In the genomic region with DNA sequence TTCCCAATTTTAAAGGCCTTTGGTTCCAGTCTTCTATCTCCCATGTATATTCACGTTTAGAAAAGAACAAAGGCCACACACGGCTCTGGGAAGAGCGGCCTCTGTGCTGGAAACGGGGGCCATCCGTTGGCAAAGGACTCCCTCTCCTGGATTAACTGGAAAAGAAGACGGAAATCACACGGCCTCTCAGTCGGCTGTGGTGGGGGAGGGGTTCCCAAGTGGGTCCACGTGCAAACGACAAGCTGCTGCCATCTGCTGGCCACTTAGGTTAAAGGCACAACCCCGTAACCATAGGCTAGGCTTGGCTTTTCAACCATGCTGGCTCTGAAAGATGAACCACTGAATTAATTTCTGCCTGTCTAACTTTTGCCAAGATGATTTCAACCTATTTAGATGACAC, we compare ENCODE assay signal across 8 mouse cellular contexts.
DNase-seq lines count a peak whose midpoint lies in the region; ATAC-seq and TF ChIP-seq lines count a peak whose summit lies in the region.

No protein-coding gene starts in this region.

- ATAC-seq in activated CD4-positive, CD25-positive, alpha-beta regulatory T cell, adult 4 months = peak; percentile 93

- TF ChIP-seq CTCF in cortical plate, adult 2 months (IDR thresholded peaks at IDR 0.05; ENCODE audit: extremely low read depth, insufficient read depth, low read length) = peak; percentile 95

- intact Hi-C loops in gastrocnemius, postnatal 14 days (cut with DNase I; ENCODE audit: low total_unique reads) = loop anchor here (2.0 to 10.0 kb wide), 2 partner anchors 265 to 653 kb away; no protein-coding TSS in a partner anchor

- H3K9me3 ChIP-seq in megakaryocyte, embryonic 14.5 days = no peaks in the 10 kb centered on the region

- H3K27ac ChIP-seq in cortical plate, adult 2 months (ENCODE audit: insufficient read depth, low read length) = no peak overlapping the region

- TF ChIP-seq POLR2A in cortical plate, adult 2 months (IDR thresholded peaks at IDR 0.05; ENCODE audit: extremely low read depth, insufficient read depth, low read length) = no peak

- H3K4me1 ChIP-seq in cortical plate, adult 2 months (ENCODE audit: control insufficient read depth, insufficient read depth, low read length) = no peaks in the 10 kb centered on the region
- peaks cover 32% of the 10 kb centered on the region for H3K4me1 ChIP-seq in megakaryocyte, embryonic 14.5 days

- peak; percentile 91 for DNase-seq in gastrocnemius, postnatal 14 days
- DNase-seq in induced T-regulatory cell, adult 2 months (ENCODE audit: low read depth) = peak; percentile 88
- DNase-seq in left cerebral cortex, adult 8-10 months (ENCODE audit: low spot score in 2 of 2) = peak; percentile 84 to 89
- peak; percentile 96 to 98 for DNase-seq in right cerebral cortex, adult 2 months (ENCODE audit: low spot score in 2 of 2)
- peak; percentile 77 for DNase-seq in urinary bladder, postnatal 10 days (ENCODE audit: low spot score)

- H3K27me3 ChIP-seq in megakaryocyte, embryonic 14.5 days (replicated peaks) = no peaks in the 10 kb centered on the region

- no peak overlapping the region for H3K4me3 ChIP-seq in cortical plate, adult 2 months (ENCODE audit: insufficient read depth, low read length)
- peak overlapping the region; percentile 59 for H3K4me3 ChIP-seq in megakaryocyte, embryonic 14.5 days (replicated peaks)

- peaks cover 68% of the 10 kb centered on the region for H3K36me3 ChIP-seq in megakaryocyte, embryonic 14.5 days (replicated peaks; ENCODE audit: low read length)
